Mouse (Mus musculus): ENCODE measurements around the gene Cd247.

Gene Cd247

GRCm38 (mm10) chr1:165925207-165925606, 136.7 kb downstream of the Cd247 start:
- Histone ChIP-seq H3K27me3 (ENCODE audit: insufficient read depth, low read length) (no peaks in the 10 kb centered on the region), H3K9me3 (ENCODE audit: low read length) (no peaks in the 10 kb centered on the region), H3K4me3 (replicated peaks; ENCODE audit: low read length) (no peak overlapping the region), H3K4me1 (replicated peaks; ENCODE audit: low read depth, low read length) (no peaks in the 10 kb centered on the region), H3K36me3 (ENCODE audit: insufficient read depth, low read length) (peaks cover 10% of the 10 kb centered on the region; the same call in 1 of the 2 replicates)
- TF ChIP-seq CTCF (conservative IDR thresholded peaks at IDR 0.05; ENCODE audit: low read length) = no peak
- no peak for TF ChIP-seq POU5F1 (IDR thresholded peaks at IDR 0.05; ENCODE audit: borderline replicate concordance, low read length)
